Mouse (Mus musculus): ENCODE results near the gene Ptprs. TPM values are rescaled to one million over a fixed set of nuclear protein-coding genes. Genes with fewer than 3 reads are reported as not detected.

Ptprs gene
- polyA plus RNA-seq, 1 experiment from 2014 or later = 391 TPM

DNA sequence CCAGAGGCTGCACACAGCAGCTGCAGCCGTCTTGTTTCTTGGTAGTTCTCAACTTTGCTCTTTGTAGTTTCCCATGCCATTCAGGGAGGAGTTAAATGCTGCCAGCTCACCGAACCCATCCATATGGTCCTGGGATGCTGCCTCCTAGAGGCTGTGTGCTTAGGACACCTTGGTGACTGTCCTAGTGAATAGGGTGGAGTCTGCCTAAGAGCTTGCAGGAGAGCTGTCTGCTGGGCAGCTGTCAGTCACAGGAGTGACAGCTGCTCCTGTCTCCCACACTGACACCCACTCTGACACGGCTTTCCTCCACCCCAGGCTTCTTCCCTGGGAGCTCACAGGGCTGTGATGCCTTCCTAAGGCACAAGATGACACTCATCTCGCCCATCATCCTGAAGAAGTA, 104.2 kb downstream of the Ptprs start:
- H3K36me3 ChIP-seq (ENCODE audit: control insufficient read depth, insufficient read depth) = peaks cover 13% of the 10 kb centered on the region; the same call in 1 of the 2 replicates
- 66% methylated on average over 4 of the region's 4 CpGs for WGBS

DNA sequence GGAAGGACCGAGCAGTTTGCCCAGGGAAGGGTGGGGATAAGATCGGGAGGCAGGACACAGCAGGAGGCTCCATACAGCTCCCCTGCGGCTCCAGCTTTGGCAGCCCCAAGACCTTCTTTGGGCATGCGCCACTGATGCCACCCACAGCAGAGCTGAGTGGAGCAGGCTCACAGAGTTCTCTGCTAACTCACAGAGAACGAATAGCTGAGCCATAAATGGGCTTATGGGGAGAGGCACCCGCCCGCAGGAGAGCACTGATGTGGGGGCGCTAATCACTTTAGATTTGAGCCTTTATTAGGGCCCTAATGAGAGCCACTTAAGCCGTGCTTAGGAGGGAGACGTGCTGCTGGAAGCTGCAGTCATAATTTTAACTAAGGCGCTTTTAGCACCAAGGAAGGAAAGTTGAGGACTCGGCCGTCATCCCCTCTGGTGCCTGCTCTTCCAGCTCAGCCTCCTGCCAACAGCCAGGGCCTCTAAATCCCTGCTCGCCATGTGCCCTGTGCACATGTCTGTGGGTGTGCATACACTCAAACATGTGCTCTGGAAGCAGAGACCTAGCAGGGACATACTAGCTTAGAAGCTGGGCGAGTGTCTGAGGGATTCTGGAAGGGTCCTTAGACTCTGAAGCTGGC, 105.1 kb downstream of the Ptprs start:
- Histone ChIP-seq H3K27ac (ENCODE audit: low read length) (no peak overlapping the region), H3K4me1 (replicated peaks; ENCODE audit: control insufficient read depth, insufficient read depth, low read length) (peaks cover 38% of the 10 kb centered on the region), H3K36me3 (ENCODE audit: control insufficient read depth, insufficient read depth) (peaks cover 12% of the 10 kb centered on the region; the same call in 1 of the 2 replicates)

More for the DNA sequence above, 104.2 kb downstream of the Ptprs start:
- no peaks in the 10 kb centered on the region for H3K9me3 ChIP-seq (ENCODE audit: control insufficient read depth, low read length)
- H3K4me1 ChIP-seq (replicated peaks; ENCODE audit: control insufficient read depth, insufficient read depth, low read length) = peaks cover 38% of the 10 kb centered on the region
- no peak overlapping the region for H3K27ac ChIP-seq (ENCODE audit: low read length)
- H3K4me2 ChIP-seq (ENCODE audit: low read length) = no peak overlapping the region
- H3K4me3 ChIP-seq (replicated peaks; ENCODE audit: low read length) = no peak overlapping the region
- H3K9ac ChIP-seq (replicated peaks; ENCODE audit: low read depth, low read length) = no peak overlapping the region
- H3K27me3 ChIP-seq (replicated peaks; ENCODE audit: control insufficient read depth, insufficient read depth, low read length) = no peaks in the 10 kb centered on the region
- no peak for ATAC-seq

GRCm38 (mm10) chr17:56370090-56370489, 106.2 kb downstream of the Ptprs start:
- Histone ChIP-seq H3K36me3 (ENCODE audit: control insufficient read depth, insufficient read depth) (peaks cover 8% of the 10 kb centered on the region; the same call in 1 of the 2 replicates), H3K9me3 (ENCODE audit: control insufficient read depth, low read length) (no peaks in the 10 kb centered on the region), H3K27ac (ENCODE audit: low read length) (no peak overlapping the region), H3K9ac (replicated peaks; ENCODE audit: low read depth, low read length) (no peak overlapping the region), H3K27me3 (replicated peaks; ENCODE audit: control insufficient read depth, insufficient read depth, low read length) (no peaks in the 10 kb centered on the region), H3K4me2 (ENCODE audit: low read length) (no peak overlapping the region), H3K4me3 (replicated peaks; ENCODE audit: low read length) (no peak overlapping the region), H3K4me1 (replicated peaks; ENCODE audit: control insufficient read depth, insufficient read depth, low read length) (peaks cover 47% of the 10 kb centered on the region)
- no peak for ATAC-seq
- 93% methylated on average over 3 of the region's 3 CpGs for WGBS

More for the DNA sequence above, 105.1 kb downstream of the Ptprs start:
- Histone ChIP-seq H3K9ac (replicated peaks; ENCODE audit: low read depth, low read length) (no peak overlapping the region), H3K4me3 (replicated peaks; ENCODE audit: low read length) (no peak overlapping the region), H3K27me3 (replicated peaks; ENCODE audit: control insufficient read depth, insufficient read depth, low read length) (no peaks in the 10 kb centered on the region), H3K9me3 (ENCODE audit: control insufficient read depth, low read length) (no peaks in the 10 kb centered on the region), H3K4me2 (ENCODE audit: low read length) (no peak overlapping the region)
- ATAC-seq = peak; percentile 13; the same call in 1 of the 2 replicates
- WGBS = 43% methylated on average over 15 of the region's 15 CpGs

DNA sequence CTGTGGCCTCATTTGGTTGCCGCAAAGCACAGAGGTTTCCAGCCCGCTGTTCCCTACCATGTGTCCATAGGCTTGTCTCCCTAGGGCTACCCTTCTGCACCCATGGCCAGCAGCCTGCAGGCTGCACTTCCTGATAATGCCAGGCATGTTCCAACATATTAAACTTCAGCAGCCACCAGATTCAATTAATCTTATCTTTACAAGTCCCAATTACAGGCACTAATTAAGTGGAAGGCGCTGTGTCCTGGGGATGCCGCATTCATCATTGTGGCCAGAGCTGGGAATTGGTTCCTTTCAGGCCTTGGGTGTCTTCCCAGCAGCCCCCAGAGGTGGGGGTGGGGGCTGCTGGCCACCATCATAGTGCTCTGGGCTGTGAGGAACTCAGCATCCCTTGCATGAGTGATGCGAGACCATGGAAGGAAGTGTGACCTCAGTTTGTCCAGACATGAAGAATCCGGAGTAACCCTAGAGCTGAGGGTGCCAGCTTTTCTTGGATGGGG, 107.9 kb downstream of the Ptprs start:
- Histone ChIP-seq H3K9ac (replicated peaks; ENCODE audit: low read depth, low read length) (no peak overlapping the region), H3K9me3 (ENCODE audit: control insufficient read depth, low read length) (no peaks in the 10 kb centered on the region), H3K4me1 (replicated peaks; ENCODE audit: control insufficient read depth, insufficient read depth, low read length) (peaks cover 34% of the 10 kb centered on the region), H3K36me3 (ENCODE audit: control insufficient read depth, insufficient read depth) (peaks cover 10% of the 10 kb centered on the region; the same call in 1 of the 2 replicates), H3K27me3 (replicated peaks; ENCODE audit: control insufficient read depth, insufficient read depth, low read length) (no peaks in the 10 kb centered on the region), H3K27ac (ENCODE audit: low read length) (no peak overlapping the region), H3K4me2 (ENCODE audit: low read length) (no peak overlapping the region), H3K4me3 (replicated peaks; ENCODE audit: low read length) (no peak overlapping the region)
- WGBS = 64% methylated on average over 6 of the region's 6 CpGs
- ATAC-seq = peak; percentile 5; the same call in 1 of the 2 replicates

DNA sequence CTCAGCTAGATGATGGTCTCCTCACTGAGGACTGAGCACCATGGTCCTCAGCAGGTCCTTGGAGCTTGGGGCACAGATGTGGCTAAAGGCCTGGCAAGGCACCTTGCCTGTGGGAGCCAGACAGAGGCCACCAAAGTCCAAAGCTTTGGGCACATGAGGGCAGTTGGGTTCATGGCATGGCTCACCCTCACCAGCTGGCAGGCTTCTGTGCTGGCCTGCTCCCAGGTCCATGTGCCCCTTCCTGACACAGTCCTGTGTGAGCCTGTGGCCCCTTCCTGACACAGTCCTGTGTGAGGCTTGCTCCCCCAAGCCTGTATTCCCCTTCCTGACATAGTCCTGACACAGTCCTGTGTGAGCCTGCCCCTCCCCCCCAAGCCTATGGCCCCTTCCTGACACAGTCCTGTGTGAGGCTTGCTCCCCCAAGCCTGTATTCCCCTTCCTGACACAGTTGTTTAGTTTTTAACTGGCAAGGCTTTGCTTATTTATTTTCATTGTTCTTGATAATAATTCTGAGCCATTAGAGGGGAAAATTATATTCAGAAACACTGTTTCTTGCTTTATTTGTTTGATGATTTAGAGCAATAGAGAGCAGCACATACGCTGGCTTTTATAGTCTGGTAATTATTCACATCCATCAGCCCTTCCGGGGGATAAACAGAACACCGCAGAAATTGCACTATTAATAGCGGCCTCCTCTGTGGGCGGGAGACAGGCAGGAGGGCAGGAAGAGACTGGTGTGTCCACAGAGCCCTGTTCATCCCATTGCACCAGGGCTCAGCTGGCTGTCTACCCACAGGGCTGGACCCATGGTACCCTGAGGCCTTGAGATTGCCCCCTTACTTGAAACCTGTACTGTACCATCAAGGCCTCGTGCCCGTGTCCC, 110.3 kb downstream of the Ptprs start:
- H3K4me3 ChIP-seq (replicated peaks; ENCODE audit: low read length) = no peak overlapping the region
- H3K27ac ChIP-seq (ENCODE audit: low read length) = peak overlapping the region; percentile 36; the same call in 1 of the 2 replicates
- H3K9me3 ChIP-seq (ENCODE audit: control insufficient read depth, low read length) = no peaks in the 10 kb centered on the region
- peaks cover 25% of the 10 kb centered on the region for H3K4me1 ChIP-seq (replicated peaks; ENCODE audit: control insufficient read depth, insufficient read depth, low read length)
- ATAC-seq = peak; percentile 24; the same call in 1 of the 2 replicates
- 0 out of 2 replicates have a peak, but pooled peaks cover 6% of the 10 kb centered on the region for H3K36me3 ChIP-seq (ENCODE audit: control insufficient read depth, insufficient read depth)
- H3K27me3 ChIP-seq (replicated peaks; ENCODE audit: control insufficient read depth, insufficient read depth, low read length) = no peaks in the 10 kb centered on the region
- 54% methylated on average over 7 of the region's 7 CpGs for WGBS
- H3K9ac ChIP-seq (replicated peaks; ENCODE audit: low read depth, low read length) = no peak overlapping the region
- H3K4me2 ChIP-seq (ENCODE audit: low read length) = no peak overlapping the region

Small RNA genes within 50 kb of the gene (microRNA-seq; reads per million reads assigned to microRNA genes)
- 3.5 reads per million, percentile 14 among the genes with 10 or more reads in this experiment for gene Mir6977

Other genes with a start within 250 kb of the Ptprs start
- 23.4 and 24.5 TPM in 2 replicates for gene Fem1a, start 219.7 kb downstream of the Ptprs start, polyA plus RNA-seq (2015; fragmentation: Nextera tagmentation; extraction: Ambion mirVana)
- 1.6 and 1.9 TPM in 2 replicates for gene Ticam1, start 199.7 kb downstream of the Ptprs start, polyA plus RNA-seq (2015; fragmentation: Nextera tagmentation; extraction: Ambion mirVana)
- 9.3 and 12.6 TPM in 2 replicates for gene Plin3, start 183.6 kb downstream of the Ptprs start, polyA plus RNA-seq (2015; fragmentation: Nextera tagmentation; extraction: Ambion mirVana)
- gene Arrdc5, start 176.2 kb downstream of the Ptprs start, polyA plus RNA-seq (2015; fragmentation: Nextera tagmentation; extraction: Ambion mirVana) = not detected in 2 replicates
- 48.1 and 52.2 TPM in 2 replicates for gene Uhrf1, start 173.2 kb downstream of the Ptprs start, polyA plus RNA-seq (2015; fragmentation: Nextera tagmentation; extraction: Ambion mirVana)
- 81.6 and 85.0 TPM in 2 replicates for gene Kdm4b, start 150.4 kb downstream of the Ptprs start, polyA plus RNA-seq (2015; fragmentation: Nextera tagmentation; extraction: Ambion mirVana)
- gene Znrf4, start 35.9 kb upstream of the Ptprs start, polyA plus RNA-seq (2015; fragmentation: Nextera tagmentation; extraction: Ambion mirVana) = 0.21 TPM in 1 of 2 replicates, not detected in the other
- gene Gm20219, start 77.9 kb upstream of the Ptprs start, polyA plus RNA-seq (2015; fragmentation: Nextera tagmentation; extraction: Ambion mirVana) = 0.51 and 0.92 TPM in 2 replicates
- 72.9 and 85.4 TPM in 2 replicates for gene Safb2, start 108.1 kb upstream of the Ptprs start, polyA plus RNA-seq (2015; fragmentation: Nextera tagmentation; extraction: Ambion mirVana)
- 121 and 133 TPM in 2 replicates for gene Safb, start 108.3 kb upstream of the Ptprs start, polyA plus RNA-seq (2015; fragmentation: Nextera tagmentation; extraction: Ambion mirVana)
- 167 and 179 TPM in 2 replicates for gene 2410015M20Rik, start 133.3 kb upstream of the Ptprs start, polyA plus RNA-seq (2015; fragmentation: Nextera tagmentation; extraction: Ambion mirVana)
- gene Rpl36, start 136.9 kb upstream of the Ptprs start, polyA plus RNA-seq (2015; fragmentation: Nextera tagmentation; extraction: Ambion mirVana) = 921 and 1,031 TPM in 2 replicates
- 48.2 and 48.6 TPM in 2 replicates for gene Lonp1, start 150.4 kb upstream of the Ptprs start, polyA plus RNA-seq (2015; fragmentation: Nextera tagmentation; extraction: Ambion mirVana)
- 1.0 and 1.5 TPM in 2 replicates for gene Catsperd, start 151.7 kb upstream of the Ptprs start, polyA plus RNA-seq (2015; fragmentation: Nextera tagmentation; extraction: Ambion mirVana)
- 114 and 120 TPM in 2 replicates for gene Ranbp3, start 196.8 kb upstream of the Ptprs start, polyA plus RNA-seq (2015; fragmentation: Nextera tagmentation; extraction: Ambion mirVana)
- 377 and 426 TPM in 2 replicates for gene Ndufa11, start 241.3 kb upstream of the Ptprs start, polyA plus RNA-seq (2015; fragmentation: Nextera tagmentation; extraction: Ambion mirVana)
- 20.6 and 21.8 TPM in 2 replicates for gene Vmac, start 241.5 kb upstream of the Ptprs start, polyA plus RNA-seq (2015; fragmentation: Nextera tagmentation; extraction: Ambion mirVana)